Mouse (Mus musculus): ENCODE measurements around the gene Lhx8. TPM values are rescaled to one million over a fixed set of nuclear protein-coding genes. Genes with fewer than 3 reads are reported as not detected.

Lhx8 gene
- 0.22 and 0.27 TPM in 2 replicates for polyA plus RNA-seq (2014; fragmentation: Nextera tagmentation; extraction: Ambion mirVana)

- Histone ChIP-seq H3K4me1 (ENCODE audit: control insufficient read depth, insufficient read depth, low read length) (peaks cover 15% of the 10 kb centered on the region), H3K36me3 (ENCODE audit: control insufficient read depth, insufficient read depth, low read length) (no peaks in the 10 kb centered on the region), H3K9me3 (ENCODE audit: control insufficient read depth, low read length) (no peaks in the 10 kb centered on the region), H3K27me3 (ENCODE audit: control insufficient read depth, insufficient read depth, low read length) (peaks cover 91% of the 10 kb centered on the region), H3K4me2 (ENCODE audit: low read depth) (peak within 1 kb of the TSS; percentile 20; the same call in 1 of the 2 replicates), H3K4me3 (ENCODE audit: low read depth, low read length) (0 out of 2 replicates have a peak within 1 kb of the TSS, but pooled peaks have one; percentile 1), H3K27ac (ENCODE audit: low read depth, low read length) (no peak within 1 kb of the TSS), H3K9ac (ENCODE audit: low read length) (no peak within 1 kb of the TSS)
- ATAC-seq (ENCODE audit: insufficient read depth, low FRiP score, low TSS enrichment) (no peak), DNase-seq (ENCODE audit: low spot score) (peak; percentile 66)
- WGBS: under 1% methylated on average over 28 of the region's 28 CpGs
Observed at GRCm38 (mm10) chr3:154330181-154331002, at the start of gene Lhx8. Gene Lhx8, minus strand, starts transcription at chr3:154330659.

DNA sequence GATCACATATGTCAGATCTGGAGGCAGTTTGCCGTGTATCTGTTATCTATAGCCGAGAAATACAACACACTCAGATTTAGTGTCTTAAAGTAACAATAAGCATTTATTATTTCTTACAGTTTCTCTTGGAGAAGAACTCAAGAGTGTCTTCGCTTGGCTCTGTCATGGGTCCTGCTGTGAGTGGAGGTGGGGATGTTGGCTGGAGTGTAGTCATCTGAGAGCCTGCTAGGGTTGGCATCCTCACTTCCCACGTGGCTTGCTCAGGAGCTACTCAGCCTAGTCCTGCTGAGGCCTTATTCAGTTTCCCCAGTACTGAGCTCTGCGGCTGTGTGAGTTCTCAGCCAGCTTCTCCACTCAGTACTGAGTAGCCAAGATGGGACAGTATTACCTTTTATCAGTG is 43.1 kb upstream of the Lhx8 start:
- WGBS: 79% methylated on average over 5 of the region's 5 CpGs
- Histone ChIP-seq H3K4me1 (ENCODE audit: control insufficient read depth, insufficient read depth, low read length) (no peaks in the 10 kb centered on the region), H3K27me3 (ENCODE audit: control insufficient read depth, insufficient read depth, low read length) (no peaks in the 10 kb centered on the region), H3K4me3 (ENCODE audit: low read depth, low read length) (no peak overlapping the region), H3K4me2 (ENCODE audit: low read depth) (no peak overlapping the region), H3K27ac (ENCODE audit: low read depth, low read length) (no peak overlapping the region), H3K9me3 (ENCODE audit: control insufficient read depth, low read length) (no peaks in the 10 kb centered on the region), H3K36me3 (ENCODE audit: control insufficient read depth, insufficient read depth, low read length) (no peaks in the 10 kb centered on the region), H3K9ac (ENCODE audit: low read length) (no peak overlapping the region)
- DNase-seq (ENCODE audit: low spot score) (no peak), ATAC-seq (ENCODE audit: insufficient read depth, low FRiP score, low TSS enrichment) (no peak)

GRCm38 (mm10) chr3:154372688-154373087 is 42.2 kb upstream of the Lhx8 start:
- no peak for ATAC-seq (ENCODE audit: insufficient read depth, low FRiP score, low TSS enrichment)

DNA sequence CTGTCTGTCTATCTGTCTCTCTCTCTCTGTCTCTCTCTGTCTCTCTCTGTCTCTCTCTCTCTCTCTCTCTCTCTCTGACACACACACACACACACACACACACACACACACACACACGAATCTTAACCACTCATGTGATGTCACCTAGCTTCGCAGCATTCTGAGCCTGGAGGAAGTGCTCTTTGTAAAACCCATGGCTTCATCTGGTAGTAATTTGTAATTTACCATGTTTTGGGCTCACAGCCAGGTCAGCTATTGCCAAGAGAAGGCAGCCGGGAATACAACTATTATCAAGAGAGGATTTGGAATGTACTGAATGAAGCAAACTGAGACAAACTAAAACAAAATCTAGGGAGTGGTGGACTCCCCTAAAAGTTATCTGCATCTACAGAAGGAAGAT is 36.9 kb upstream of the Lhx8 start:
- H3K36me3 ChIP-seq (ENCODE audit: control insufficient read depth, insufficient read depth, low read length): no peaks in the 10 kb centered on the region
- H3K4me3 ChIP-seq (ENCODE audit: low read depth, low read length): no peak overlapping the region
- WGBS: 69% methylated on average over 3 of the region's 3 CpGs
- ATAC-seq (ENCODE audit: insufficient read depth, low FRiP score, low TSS enrichment) (no peak), DNase-seq (ENCODE audit: low spot score) (no peak)
- H3K9ac ChIP-seq (ENCODE audit: low read length): no peak overlapping the region
- H3K4me1 ChIP-seq (ENCODE audit: control insufficient read depth, insufficient read depth, low read length): no peaks in the 10 kb centered on the region
- H3K27me3 ChIP-seq (ENCODE audit: control insufficient read depth, insufficient read depth, low read length): no peaks in the 10 kb centered on the region
- no peaks in the 10 kb centered on the region for H3K9me3 ChIP-seq (ENCODE audit: control insufficient read depth, low read length)
- H3K27ac ChIP-seq (ENCODE audit: low read depth, low read length): no peak overlapping the region
- H3K4me2 ChIP-seq (ENCODE audit: low read depth): no peak overlapping the region

More at GRCm38 (mm10) chr3:154372688-154373087, 42.2 kb upstream of the Lhx8 start:
- no peaks in the 10 kb centered on the region for H3K9me3 ChIP-seq (ENCODE audit: control insufficient read depth, low read length)
- no peak overlapping the region for H3K27ac ChIP-seq (ENCODE audit: low read depth, low read length)
- no peaks in the 10 kb centered on the region for H3K27me3 ChIP-seq (ENCODE audit: control insufficient read depth, insufficient read depth, low read length)
- no peak for DNase-seq (ENCODE audit: low spot score)
- H3K4me2 ChIP-seq (ENCODE audit: low read depth): no peak overlapping the region
- no peaks in the 10 kb centered on the region for H3K36me3 ChIP-seq (ENCODE audit: control insufficient read depth, insufficient read depth, low read length)
- H3K4me1 ChIP-seq (ENCODE audit: control insufficient read depth, insufficient read depth, low read length): no peaks in the 10 kb centered on the region
- no peak overlapping the region for H3K4me3 ChIP-seq (ENCODE audit: low read depth, low read length)
- no peak overlapping the region for H3K9ac ChIP-seq (ENCODE audit: low read length)

- Histone ChIP-seq H3K9me3 (ENCODE audit: control insufficient read depth, low read length) (no peaks in the 10 kb centered on the region), H3K4me1 (ENCODE audit: control insufficient read depth, insufficient read depth, low read length) (no peaks in the 10 kb centered on the region), H3K9ac (ENCODE audit: low read length) (no peak overlapping the region), H3K27me3 (ENCODE audit: control insufficient read depth, insufficient read depth, low read length) (no peaks in the 10 kb centered on the region), H3K4me2 (ENCODE audit: low read depth) (no peak overlapping the region), H3K4me3 (ENCODE audit: low read depth, low read length) (no peak overlapping the region), H3K27ac (ENCODE audit: low read depth, low read length) (no peak overlapping the region), H3K36me3 (ENCODE audit: control insufficient read depth, insufficient read depth, low read length) (no peaks in the 10 kb centered on the region)
- ATAC-seq (ENCODE audit: insufficient read depth, low FRiP score, low TSS enrichment): peak; percentile 78
- peak; percentile 55 for DNase-seq (ENCODE audit: low spot score)
- WGBS: 23% methylated on average over 10 of the region's 10 CpGs
Observed at GRCm38 (mm10) chr3:154364604-154365209, 34.2 kb upstream of the Lhx8 start.

- H3K27me3 ChIP-seq (ENCODE audit: control insufficient read depth, insufficient read depth, low read length): no peaks in the 10 kb centered on the region
- H3K36me3 ChIP-seq (ENCODE audit: control insufficient read depth, insufficient read depth, low read length): no peaks in the 10 kb centered on the region
- 79% methylated on average over 9 of the region's 9 CpGs for WGBS
- ATAC-seq (ENCODE audit: insufficient read depth, low FRiP score, low TSS enrichment): no peak
- no peaks in the 10 kb centered on the region for H3K9me3 ChIP-seq (ENCODE audit: control insufficient read depth, low read length)
- no peak overlapping the region for H3K4me3 ChIP-seq (ENCODE audit: low read depth, low read length)
- H3K4me1 ChIP-seq (ENCODE audit: control insufficient read depth, insufficient read depth, low read length): no peaks in the 10 kb centered on the region
- no peak overlapping the region for H3K4me2 ChIP-seq (ENCODE audit: low read depth)
- DNase-seq (ENCODE audit: low spot score): no peak
- H3K9ac ChIP-seq (ENCODE audit: low read length): no peak overlapping the region
- H3K27ac ChIP-seq (ENCODE audit: low read depth, low read length): no peak overlapping the region
Observed at GRCm38 (mm10) chr3:154363507-154363906, 33.0 kb upstream of the Lhx8 start.

DNA sequence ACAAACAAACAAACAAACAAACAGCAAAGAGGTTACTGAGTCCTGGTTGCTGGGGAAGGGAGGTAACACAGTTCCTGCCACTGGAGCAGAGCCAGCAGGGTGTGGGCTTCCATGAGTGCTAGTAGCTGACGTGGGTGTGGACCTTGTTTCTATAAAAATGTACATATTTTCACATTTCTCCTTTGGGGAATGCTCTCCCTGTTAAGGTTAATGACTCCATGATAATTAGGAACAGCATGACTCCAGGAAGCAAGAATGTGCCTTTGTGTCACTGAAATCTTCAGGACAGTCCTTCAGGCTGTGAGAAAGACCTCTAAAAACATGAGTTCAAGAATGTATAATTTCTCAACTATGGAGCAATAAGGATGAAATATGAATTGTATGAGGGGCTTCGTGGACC is 28.8 kb upstream of the Lhx8 start:
- Histone ChIP-seq H3K27me3 (ENCODE audit: control insufficient read depth, insufficient read depth, low read length) (no peaks in the 10 kb centered on the region), H3K27ac (ENCODE audit: low read depth, low read length) (no peak overlapping the region), H3K4me1 (ENCODE audit: control insufficient read depth, insufficient read depth, low read length) (no peaks in the 10 kb centered on the region), H3K4me2 (ENCODE audit: low read depth) (no peak overlapping the region), H3K4me3 (ENCODE audit: low read depth, low read length) (no peak overlapping the region), H3K36me3 (ENCODE audit: control insufficient read depth, insufficient read depth, low read length) (no peaks in the 10 kb centered on the region), H3K9ac (ENCODE audit: low read length) (no peak overlapping the region), H3K9me3 (ENCODE audit: control insufficient read depth, low read length) (no peaks in the 10 kb centered on the region)
- DNase-seq (ENCODE audit: low spot score) (no peak), ATAC-seq (ENCODE audit: insufficient read depth, low FRiP score, low TSS enrichment) (no peak)
- WGBS: 75% methylated on average over 2 of the region's 2 CpGs

DNA sequence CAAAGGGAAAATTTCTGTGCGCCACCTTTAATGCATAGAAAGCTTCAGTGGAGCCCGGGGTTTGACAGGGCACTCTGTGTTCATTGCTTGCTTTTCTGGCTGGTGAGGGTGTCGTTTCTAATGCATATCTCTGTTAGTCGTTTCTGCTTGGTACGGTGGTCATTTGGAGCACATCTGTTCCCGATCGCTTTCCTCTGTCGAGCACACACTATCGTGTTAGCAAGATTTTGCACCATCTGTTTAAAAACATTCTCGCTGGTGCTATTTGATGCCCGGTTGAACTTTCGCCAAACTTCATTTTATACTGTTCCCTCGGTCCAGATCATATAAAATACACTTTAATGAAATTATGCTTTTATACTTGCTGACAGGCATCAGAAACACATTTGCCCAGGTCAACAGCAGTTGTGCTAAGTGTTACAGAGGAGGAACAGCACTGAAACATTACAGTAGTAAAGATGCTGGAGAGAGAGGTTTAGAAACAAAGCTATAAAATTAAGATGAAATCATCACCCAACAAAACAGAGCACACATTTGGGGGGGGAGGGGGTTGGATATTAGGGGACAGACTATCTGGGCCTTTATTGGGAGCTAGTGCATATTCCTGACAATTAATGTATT is 9.9 kb upstream of the Lhx8 start:
- Histone ChIP-seq H3K4me3 (ENCODE audit: low read depth, low read length) (no peak overlapping the region), H3K9me3 (ENCODE audit: control insufficient read depth, low read length) (no peaks in the 10 kb centered on the region), H3K4me2 (ENCODE audit: low read depth) (no peak overlapping the region), H3K36me3 (ENCODE audit: control insufficient read depth, insufficient read depth, low read length) (no peaks in the 10 kb centered on the region), H3K27me3 (ENCODE audit: control insufficient read depth, insufficient read depth, low read length) (peaks cover 16% of the 10 kb centered on the region), H3K27ac (ENCODE audit: low read depth, low read length) (no peak overlapping the region), H3K4me1 (ENCODE audit: control insufficient read depth, insufficient read depth, low read length) (0 out of 2 replicates have a peak, but pooled peaks cover 4% of the 10 kb centered on the region), H3K9ac (ENCODE audit: low read length) (no peak overlapping the region)
- WGBS: 65% methylated on average over 13 of the region's 13 CpGs
- ATAC-seq (ENCODE audit: insufficient read depth, low FRiP score, low TSS enrichment) (no peak), DNase-seq (ENCODE audit: low spot score) (no peak)
